Mouse (Mus musculus): ENCODE results near the gene Slc35a3. TPM values are rescaled to one million over a fixed set of nuclear protein-coding genes. Genes with fewer than 3 reads are reported as not detected.

The Slc35a3 gene
- total RNA-seq, 2 experiments from 2014 or later, result 13.3 to 13.6 TPM

Other genes with a start within 250 kb of the Slc35a3 start
- 10 to 100 TPM; 69.4 to 73.0 TPM for gene Rtca, start 204.6 kb downstream of the Slc35a3 start, total RNA-seq (2021)
- gene Dbt, start 199.8 kb downstream of the Slc35a3 start, total RNA-seq (2021), result 10 to 100 TPM; 16.3 to 18.1 TPM
- under 1 TPM; 0.14 to 0.17 TPM for gene Lrrc39, start 149.9 kb downstream of the Slc35a3 start, total RNA-seq (2021)
- 1 to 10 TPM; 8.9 to 9.9 TPM for gene Sass6, start 117.8 kb downstream of the Slc35a3 start, total RNA-seq (2021)
- 10 to 100 TPM; 14.6 to 14.9 TPM for gene Trmt13, start 98.2 kb downstream of the Slc35a3 start, total RNA-seq (2021)
- gene Mfsd14a, start 50.2 kb downstream of the Slc35a3 start, total RNA-seq (2021), result 10 to 100 TPM; 55.8 to 56.3 TPM
- gene Gm43191, start 31.6 kb downstream of the Slc35a3 start, total RNA-seq (2021), result 1 to 10 TPM; 1.2 to 2.4 TPM
- 10 to 100 TPM; 25.5 to 26.1 TPM for gene Agl, start 95.3 kb upstream of the Slc35a3 start, total RNA-seq (2021)
- 1 to 10 TPM; 1.8 to 3.1 TPM for gene Frrs1, start 146.6 kb upstream of the Slc35a3 start, total RNA-seq (2021)